ENCODE assay signal across 8 mouse cellular contexts in genomic region chr8:4324983-4325750, GRCm38 (mm10). TPM values are rescaled to one million over a fixed set of nuclear protein-coding genes. Genes with fewer than 3 reads are reported as not detected.
A peak's percentile ranks its signal among the peaks of the same experiment; 100 is the strongest.
DNase-seq lines count a peak whose midpoint lies in the region; ATAC-seq lines count a peak whose summit lies in the region.

TSS of gene Ccl25 (plus strand) at chr8:4325210.
TSS of gene Elavl1 (minus strand) at chr8:4325413.

- ATAC-seq in inflammation-experienced regulatory T-cells, adult 6 months = peak; percentile 90
- ATAC-seq in megakaryocyte-erythroid progenitor cell, adult 5-6 weeks (replicated peaks; ENCODE audit: low FRiP score, low TSS enrichment, poor library complexity, severe bottlenecking) = peak; percentile 89

- intact Hi-C loops in gastrocnemius, postnatal 14 days (cut with DNase I; ENCODE audit: low total_unique reads) = loop anchor here (5.0 kb wide), 3 partner anchors 43 to 63 kb away; no protein-coding TSS in a partner anchor
- intact Hi-C loops in left cerebral cortex, postnatal 10 days (cut with DNase I) = loop anchor here (5.0 kb wide), 1 partner anchor 73 kb away; the partner anchor contains the start of gene Snapc2

- DNase-seq in adrenal gland, adult (ENCODE audit: inconsistent age in 2 of 2, low spot score in 1 of 2) = peak; percentile 97 to 99
- DNase-seq in embryo, embryonic 10.5 days (ENCODE audit: low spot score) = peak; percentile 95
- DNase-seq in gastrocnemius, postnatal 14 days = peak; percentile 98
- peak; percentile 96 to 99 for DNase-seq in left cerebral cortex, postnatal 10 days (ENCODE audit: extremely low spot score in 1 of 2, low spot score in 2 of 2)
- DNase-seq in right cerebral cortex, postnatal 25 days = peak; percentile 98
- peak; percentile 95 to 98 for DNase-seq in urinary bladder, postnatal 4 days (ENCODE audit: low spot score in 2 of 2)

RNA-seq across cellular contexts. Expression of gene Ccl25, which starts in this region (rescaled TPM):
- 1 to 10 TPM; 8.7 to 9.4 TPM for total RNA-seq in gastrocnemius, postnatal 14 days (2021)
- polyA plus RNA-seq in inflammation-experienced regulatory T-cells, adult 6 months (2017; shearing (Covaris generic)) = 10 to 100 TPM in 2 of 3 experiments, 1 to 10 TPM in 1; 7.7 to 12.9 (median 11.6) TPM
- total RNA-seq in left cerebral cortex, postnatal 10 days (2021) = 10 to 100 TPM; 22.4 to 24.4 TPM
- 20.6 and 28.7 TPM in 2 replicates for total RNA-seq in megakaryocyte-erythroid progenitor cell, adult 5-6 weeks (2014; fragmentation: Nextera tagmentation)
- 16.7 and 17.1 TPM in 2 replicates for total RNA-seq in megakaryocyte-erythroid progenitor cell, adult 5-6 weeks (2017)

RNA-seq across cellular contexts. Expression of gene Elavl1, which starts in this region (rescaled TPM):
- total RNA-seq in gastrocnemius, postnatal 14 days (2021) = 10 to 100 TPM; 42.6 to 47.7 TPM
- polyA plus RNA-seq in inflammation-experienced regulatory T-cells, adult 6 months (2017; shearing (Covaris generic)) = 10 to 100 TPM; 31.0 to 37.8 (median 34.3) TPM
- total RNA-seq in left cerebral cortex, postnatal 10 days (2021) = 10 to 100 TPM; 69.0 to 70.5 TPM
- 128 and 161 TPM in 2 replicates for total RNA-seq in megakaryocyte-erythroid progenitor cell, adult 5-6 weeks (2014; fragmentation: Nextera tagmentation)
- 87.6 and 121 TPM in 2 replicates for total RNA-seq in megakaryocyte-erythroid progenitor cell, adult 5-6 weeks (2017)

Comparison
In these comparisons a context has a peak if more than half of its experiments do, and no peak if none do; other contexts are left out.
1. Peak in every context shown above with its lines: DNase-seq and ATAC-seq.